Mouse (Mus musculus): ENCODE results near the gene Sbf2.
"Not testable (repeated sequence)": the region's sequence is repeated elsewhere in the genome, so short reads cannot be mapped to it uniquely, and the experiment has no call there.

Gene Sbf2

DNA sequence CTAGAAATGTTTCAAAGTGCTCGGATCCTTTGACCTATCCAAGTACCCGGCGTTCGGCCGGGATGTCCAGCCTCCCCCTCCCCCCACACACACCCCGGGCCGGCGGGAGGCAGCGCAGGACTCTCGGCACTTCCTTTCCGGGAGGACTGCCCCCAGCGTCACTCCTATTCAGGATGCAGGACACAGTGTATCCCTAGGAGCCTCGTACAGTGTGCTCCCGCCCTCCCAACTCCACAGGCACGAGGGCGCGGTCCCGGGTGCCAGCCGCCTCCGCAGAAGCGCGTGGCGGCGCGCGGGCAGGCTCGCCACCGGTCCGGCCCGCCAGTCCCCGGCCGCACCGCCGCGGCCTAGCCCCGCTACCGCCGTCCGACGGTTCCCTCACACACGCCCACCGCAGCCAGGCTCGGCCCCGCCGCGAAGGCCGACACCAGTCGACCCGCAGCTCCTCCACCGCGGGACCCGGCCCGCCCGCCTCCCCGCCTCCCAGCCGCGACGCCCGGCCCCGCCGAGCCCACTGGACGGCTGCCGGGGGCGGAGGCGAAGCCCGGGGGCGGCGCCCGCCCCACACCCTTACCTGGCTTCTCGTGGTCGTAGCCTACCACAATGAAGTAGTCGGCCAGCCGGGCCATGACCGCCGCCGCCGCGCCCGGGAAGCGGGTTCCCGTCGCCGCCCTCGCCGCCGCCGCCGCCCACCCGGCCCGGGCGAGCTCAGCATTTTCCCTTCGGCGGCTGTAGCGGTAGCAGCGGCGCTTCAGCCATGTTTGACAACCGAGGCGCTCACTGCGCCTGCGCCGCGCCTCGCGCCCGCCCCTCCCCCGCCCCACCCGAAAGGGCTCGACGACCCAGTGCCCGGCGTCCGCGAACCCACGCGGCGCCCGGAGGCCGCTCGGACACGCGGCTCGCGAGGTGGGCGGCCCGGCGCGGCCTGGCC lies at the start of gene Sbf2:
TSS of gene Sbf2 (minus strand) at position 790 of the 931 bp plus-strand sequence.
- peak; percentile 86 to 92 for DNase-seq

DNA sequence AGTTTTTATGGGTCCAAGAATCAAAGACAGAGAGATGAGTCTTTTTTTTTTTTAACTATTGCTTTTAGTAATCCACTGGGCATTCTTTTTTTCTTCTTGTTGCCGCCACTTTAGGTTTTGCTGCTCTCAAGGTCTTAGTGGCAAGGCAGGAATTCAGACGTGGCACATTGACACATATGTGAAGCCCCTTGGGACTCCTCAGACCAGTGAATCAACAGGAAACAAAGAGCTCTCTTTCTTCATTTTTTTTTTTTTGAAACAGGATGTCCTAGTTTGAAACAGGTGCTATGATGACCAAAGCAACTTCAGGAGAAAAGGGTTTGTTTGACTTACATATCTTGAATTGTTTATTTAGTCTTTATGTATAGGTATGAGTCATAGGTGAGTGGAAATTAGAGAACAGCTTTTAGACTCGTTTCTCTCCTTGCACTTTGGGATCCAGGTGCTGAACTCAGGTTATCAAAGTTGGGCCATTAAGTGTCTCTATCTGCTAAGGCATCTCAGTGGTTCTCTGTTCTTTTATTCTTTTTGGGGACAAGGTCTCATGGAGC lies 43.7 kb upstream of the Sbf2 start:
- no peak for DNase-seq

DNA sequence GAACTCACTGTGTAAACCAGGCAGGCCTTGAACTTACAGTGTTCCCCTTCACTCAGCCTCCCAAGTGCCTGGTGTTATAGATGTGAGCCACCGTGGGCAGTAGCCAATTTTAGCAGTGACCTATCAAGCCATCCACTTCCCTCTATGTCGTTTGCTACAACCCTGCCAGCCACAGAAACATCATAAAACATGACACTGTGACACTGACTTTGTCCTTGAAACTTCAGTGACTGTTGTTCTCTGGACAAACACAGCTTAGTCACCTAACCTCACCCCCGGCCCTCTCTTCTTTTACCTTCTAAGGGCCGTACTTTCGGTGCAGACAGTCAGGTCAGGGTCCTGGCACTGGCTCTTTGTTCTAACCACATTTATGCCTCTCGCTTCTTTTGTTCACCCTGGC lies 41.2 kb upstream of the Sbf2 start:
- DNase-seq: no peak

DNA sequence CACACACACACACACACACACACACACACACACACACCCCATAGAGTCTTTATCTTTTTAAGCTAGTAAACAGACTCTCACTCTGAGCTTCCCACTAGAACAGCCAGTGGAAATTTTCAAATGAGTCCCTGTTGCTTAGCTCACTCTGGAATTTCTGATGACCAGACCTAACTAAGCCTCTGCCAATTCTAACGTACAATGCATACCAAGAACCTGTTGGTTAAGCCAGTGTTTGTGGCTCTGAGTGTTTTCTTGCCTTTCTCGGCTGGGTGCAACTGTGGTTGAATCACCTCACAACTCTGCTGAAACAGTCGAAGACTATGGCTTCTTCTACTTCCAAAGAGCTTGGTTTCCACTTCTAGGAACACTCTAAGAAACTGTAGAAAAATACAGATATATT lies 40.5 kb upstream of the Sbf2 start:
- no peak for DNase-seq

DNA sequence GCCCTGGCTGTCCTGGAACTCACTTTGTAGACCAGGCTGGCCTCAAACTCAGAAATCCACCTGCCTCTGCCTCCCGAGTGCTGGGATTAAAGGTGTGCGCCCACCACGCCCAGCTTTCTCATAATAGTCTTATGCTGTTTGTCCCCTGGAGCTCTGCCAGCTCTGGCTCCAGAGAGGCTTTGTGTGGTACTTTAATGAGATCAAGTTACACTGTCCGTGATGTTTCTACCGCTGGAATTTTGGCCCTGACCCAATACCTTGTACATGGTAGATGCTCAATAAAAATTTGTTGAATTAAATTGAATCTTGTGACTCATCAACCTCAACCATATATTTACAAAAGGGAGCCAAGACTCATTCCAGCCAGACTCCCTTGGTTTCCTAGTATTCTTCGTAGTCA lies 36.4 kb upstream of the Sbf2 start:
- DNase-seq: peak in 1 of 2 experiments; percentile 37

DNA sequence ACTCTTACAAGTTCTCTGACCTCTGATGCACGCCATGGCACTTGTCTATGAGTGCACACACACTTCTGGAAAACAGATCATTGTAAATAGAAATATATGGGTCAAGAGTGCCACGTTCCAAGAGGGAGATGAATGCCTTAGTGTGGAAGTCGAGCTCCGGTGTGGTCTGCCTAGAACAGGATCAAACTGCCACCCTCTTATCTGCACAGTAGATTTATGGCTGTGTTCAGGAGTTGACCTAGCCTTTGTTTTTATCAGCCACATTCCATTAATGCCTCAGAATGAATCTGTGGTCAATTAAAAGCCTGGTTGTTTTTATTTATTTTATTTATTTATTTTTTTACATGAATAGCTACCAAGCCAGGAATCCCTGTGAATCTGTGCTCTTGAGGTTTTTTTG lies 35.8 kb upstream of the Sbf2 start:
- DNase-seq: no peak

DNA sequence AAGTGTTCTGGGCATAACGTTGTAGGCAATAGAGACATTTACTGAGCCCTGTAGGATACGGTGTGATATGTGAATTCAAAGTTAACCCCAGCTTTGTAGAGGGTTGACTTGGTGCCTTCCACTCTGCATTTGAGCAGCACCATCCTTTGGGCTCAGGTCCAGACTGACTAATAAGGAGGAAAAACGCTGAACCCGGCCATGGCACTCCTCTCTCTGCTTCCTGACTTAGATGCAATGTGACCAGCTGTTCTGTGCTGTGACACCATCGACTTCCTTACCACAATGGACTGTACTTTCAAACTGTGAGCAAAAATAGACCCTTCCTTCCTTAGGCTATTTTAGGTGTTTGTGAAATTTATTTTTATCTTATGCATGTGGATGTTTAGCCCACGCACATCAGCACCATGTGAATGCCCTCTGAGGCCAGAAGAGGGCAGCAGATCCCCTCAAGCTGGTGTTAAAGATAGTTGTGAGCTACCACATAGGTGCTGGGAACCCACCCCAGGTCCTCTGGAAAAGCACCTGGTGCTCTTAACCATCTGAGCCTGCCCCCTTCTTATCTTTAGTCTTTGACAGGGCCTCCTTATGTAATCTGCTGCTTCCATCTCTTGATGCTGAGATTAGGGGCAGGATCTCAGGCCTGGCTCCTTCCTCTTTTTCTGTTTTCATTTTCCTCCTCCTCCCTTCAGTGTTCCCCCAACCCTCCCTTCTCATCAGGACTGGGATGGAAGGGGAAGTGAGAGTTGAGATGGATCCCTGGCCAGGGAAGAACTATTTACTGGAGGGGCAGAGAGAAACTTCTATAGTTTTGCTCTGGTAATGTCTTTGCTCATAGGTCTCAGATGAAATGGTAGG lies 34.6 kb upstream of the Sbf2 start:
- DNase-seq: no peak

DNA sequence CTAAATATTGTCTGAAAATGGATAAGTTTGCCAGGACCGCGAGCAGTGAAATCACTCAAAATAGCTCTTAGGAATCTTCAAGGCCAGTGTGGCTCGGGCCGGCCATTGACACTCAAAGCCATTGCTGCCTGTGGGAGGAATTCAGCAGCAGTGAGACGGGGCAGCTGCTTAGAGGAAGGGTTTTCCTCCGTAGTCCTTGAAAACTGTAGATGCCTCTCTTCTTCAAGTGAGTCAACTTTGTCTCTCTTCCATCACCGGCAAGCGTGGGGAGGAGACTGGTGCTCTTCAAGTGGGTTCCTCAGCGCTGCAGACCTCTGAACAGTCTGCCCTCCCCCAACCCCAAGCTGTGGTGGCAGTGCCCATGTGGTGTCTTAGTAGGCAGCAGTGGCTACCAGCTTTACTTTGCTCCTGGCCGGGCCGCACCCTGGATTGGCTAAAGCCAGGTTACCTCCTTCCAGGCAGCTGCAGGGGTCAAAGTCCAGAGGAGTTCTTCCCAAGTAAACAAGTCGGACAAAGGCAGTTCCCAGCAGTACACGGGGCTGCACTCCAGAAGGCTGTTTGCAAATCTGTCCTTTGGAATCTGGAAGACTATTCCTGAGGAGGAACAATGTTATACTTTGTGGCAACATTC lies 33.8 kb upstream of the Sbf2 start:
- DNase-seq: no peak

DNA sequence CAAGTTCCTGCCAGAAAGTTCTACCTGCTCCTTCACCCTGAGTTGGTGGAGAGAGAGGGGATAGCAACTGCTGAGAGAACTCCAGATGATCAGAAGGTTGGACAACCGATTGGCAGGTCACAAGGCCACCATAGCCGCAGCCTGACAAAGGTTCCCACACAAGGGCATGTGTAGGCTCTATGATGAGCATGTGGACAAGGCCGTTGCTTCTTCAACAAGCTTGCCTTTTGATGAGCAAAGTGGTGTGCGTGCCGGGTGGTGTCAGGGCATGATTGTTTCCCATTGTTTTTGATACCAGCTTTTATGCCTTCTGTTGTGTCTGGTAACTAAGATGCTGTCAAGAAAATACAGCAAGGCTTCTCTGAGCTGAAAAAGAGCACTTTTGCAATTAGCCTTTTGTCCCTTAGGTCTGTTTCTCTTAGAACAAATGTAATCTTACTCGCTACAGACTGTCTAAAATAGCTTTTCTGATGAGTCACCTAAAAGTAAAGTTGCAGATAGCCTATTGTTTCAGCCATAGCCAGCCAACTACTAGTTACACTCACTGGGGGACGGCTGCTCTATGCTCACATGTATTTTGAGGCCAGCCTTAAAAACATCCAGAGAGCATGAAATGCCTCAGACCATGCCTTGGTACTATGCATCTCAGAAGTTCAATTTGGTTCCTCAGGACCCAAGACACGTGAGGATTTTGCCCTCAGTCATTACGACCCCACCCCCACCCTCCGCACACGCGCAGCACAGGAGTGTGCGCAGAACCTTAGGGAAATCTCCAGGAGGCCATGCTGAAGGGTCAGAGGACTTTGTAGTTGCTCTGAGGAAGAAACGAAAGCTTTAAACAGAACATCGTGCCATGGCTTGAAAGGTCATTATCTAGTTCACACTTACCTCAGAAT lies 33.1 kb upstream of the Sbf2 start:
- no peak for DNase-seq

DNA sequence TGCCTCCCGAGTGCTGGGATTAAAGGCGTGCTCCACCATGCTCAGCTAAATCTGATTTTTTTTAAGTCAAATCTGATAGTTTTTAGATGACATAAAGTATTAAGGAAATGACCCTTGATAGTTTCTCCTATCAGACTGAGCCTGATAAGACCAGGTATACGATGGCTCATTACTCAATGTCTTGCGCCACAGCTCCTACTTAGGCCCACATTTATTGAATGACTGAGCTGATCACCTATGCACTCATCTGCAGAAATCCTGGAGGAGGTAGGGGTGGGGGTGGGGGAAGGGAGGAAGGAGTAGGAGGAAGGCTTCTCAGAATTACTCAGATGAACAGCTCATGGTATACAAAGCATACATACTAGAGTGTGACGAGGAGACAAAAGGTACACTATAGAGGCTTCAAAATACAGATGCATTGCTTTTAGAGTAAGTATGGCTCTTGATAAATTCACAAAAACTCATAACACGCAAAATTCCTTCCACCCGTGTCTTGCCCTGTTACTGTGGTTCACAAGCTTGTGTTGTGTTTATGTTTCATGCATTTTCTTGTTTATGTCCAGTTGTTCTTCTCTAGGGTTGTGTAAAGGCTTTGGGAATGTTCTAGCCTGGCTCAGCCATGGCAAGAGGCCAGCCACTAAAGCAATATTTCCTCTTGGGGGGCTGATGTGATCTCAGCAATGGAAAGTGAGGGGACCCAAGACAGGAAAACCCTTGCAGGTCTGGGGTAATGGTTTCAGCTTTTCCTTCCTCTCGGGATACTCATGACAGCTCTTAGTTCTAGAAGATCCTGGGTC lies 32.1 kb upstream of the Sbf2 start:
- no peak for DNase-seq

DNA sequence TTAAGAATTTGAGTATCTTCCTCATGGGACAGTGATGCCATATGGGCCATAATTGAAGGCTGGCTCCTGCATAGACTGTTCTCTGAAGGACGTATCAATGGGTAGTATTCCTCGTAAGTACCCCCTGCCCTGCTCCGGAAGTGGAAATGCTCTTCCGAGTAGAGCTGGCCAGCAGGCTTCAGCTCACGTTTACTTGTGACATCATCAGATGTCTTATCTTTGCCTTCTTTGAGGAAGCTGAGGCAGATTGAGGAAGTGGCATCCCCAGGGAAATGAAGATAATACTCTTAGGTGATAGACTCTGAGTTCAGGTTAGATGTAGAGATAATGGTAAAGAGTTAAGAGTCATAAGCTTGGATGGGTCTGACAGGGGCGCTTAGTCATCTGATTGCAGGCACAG lies 31.1 kb upstream of the Sbf2 start:
- no peak for DNase-seq

DNA sequence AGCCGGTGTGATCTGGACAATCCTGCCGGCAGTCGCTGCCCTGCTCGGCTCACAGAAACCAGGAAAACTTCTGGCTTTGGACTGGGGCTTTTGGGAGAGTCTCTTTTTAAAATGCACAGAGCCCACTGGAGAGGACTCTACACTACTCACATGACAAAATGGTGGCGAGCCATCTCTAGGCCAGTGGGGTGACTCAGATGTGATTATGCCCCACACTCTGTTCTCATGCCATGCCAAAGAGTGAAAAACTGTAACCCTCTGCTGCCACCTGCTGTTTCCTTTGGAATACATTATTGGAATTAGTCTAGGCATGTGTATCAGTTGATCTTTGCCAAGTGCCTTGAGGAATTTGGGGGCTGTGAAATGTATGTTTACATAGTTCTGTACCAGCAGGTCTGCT lies 30.6 kb upstream of the Sbf2 start:
- DNase-seq: peak in 1 of 2 experiments; percentile 65

DNA sequence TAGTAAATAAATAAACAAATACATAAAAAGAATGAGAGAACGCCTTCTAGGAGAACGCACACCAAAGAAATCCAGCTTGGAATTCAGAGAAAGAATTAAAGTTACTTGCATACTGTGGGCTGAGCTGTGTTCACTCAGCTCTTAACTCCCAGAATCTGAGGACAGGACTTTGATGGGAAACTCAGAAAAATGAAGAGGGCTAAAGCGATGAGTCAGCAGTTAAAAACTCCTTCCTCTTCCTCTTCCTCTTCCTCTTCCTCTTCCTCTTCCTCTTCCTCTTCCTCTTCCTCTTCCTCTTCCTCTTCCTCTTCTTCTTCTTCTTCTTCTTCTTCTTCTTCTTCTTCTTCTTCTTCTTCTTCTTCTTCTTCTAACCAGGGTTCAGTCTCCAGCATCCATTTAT lies 25.2 kb upstream of the Sbf2 start:
- not testable (repeated sequence) for DNase-seq

DNA sequence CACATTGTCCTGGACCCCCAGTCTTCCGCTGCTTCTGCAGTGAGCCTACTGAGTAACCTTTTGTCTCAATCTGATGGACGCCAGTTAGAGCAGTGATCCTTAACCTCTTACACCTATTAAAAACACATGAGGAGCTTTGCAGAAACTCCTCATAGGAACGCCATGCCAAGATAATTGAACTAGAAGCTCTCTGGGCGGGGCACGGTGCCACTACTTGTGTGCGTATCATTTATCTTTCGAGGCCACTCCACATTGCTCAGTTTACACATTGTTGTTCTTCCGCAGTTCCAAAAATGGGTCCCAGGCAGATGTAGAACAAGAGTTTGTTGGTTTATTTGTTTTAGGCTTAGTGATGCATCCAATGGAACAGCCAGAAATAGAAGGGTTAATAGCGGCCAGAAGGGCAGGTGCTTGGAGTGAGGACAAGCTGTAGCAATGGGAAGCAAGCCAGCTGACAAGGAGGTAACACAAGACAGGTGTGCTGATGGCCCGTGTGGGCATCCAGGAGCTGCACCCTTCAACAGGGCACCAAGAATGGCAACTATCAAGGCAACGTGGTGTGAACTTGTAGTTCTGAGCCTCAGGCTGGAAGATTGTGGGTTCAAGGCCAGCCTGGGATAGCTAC lies 24.7 kb upstream of the Sbf2 start:
- no peak for DNase-seq

DNA sequence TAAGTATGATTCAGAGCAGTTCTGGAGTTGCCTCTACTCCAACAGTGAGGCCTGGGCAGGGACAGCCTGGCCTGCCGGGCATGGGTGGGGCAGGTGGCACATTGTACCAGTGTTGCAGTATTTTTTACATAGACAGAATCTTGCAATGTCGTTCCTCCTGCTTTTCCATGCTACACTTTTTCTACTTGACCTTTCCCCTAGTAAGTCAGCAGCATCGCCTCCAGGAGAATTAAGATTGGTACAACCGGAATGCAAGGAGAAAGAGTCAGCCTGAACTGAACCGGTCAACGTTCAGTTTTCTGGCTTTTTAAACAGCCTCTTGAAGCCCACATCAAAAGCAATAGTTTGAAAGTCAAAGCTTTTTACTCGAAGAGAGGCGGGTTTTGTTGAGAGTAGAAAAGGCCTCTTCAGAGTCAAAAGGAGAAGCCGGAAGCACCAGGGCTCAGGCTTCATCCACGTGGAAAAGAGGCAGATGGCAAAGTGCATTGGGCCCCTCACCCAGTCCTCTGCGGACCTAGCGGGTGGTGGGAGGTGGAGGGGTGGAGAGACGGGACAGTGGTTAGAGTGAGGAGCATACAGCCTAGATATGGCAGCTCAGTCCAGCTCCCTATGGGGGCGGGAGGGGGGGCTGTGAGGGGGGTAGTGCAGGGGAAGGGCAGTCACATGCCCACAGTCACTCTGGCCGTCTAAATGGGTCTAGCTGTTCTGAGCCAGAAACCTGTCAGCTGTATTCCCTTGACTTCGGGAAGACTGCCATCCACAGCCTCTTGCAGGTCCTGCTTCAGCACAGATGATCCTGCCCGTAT lies 23.8 kb upstream of the Sbf2 start:
- DNase-seq: no peak

DNA sequence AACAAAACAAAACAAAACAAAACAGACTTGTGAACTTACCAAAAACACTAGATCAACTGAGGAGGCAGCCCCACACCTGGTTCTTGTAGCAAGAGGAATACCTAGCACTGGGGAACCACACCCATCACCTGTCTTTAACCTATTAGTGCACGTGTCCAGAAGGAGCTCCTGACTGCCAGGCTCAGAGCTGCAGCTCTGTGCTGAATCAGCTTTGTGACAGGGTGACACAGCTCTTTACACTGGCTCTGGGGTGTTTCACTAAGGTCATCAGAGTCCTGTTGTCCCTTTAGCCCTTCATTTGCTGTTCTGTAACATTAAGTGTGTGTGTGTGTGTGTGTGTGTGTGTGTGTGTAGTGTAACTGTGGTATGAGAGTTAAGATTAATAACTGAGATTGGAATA lies 21.8 kb upstream of the Sbf2 start:
- DNase-seq: no peak

DNA sequence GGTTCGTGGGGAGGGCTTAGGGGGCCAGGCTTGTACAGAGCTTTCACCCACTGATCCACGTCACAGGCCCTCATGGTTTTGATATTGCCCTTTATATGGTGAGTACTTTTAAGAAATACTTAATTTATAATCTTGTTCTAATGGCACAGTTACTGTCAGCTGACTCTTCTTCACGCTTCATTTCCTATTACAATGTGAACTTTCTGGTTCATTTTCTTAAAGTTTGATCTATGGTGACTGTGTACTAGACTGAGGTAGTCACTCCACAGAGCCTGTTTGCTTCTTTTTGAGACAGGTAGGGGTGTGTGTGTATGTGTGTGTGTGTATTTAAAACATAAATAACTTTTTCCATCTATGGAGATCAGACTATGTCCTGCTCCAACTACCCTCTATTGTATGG lies 21.2 kb upstream of the Sbf2 start:
- no peak for DNase-seq

DNA sequence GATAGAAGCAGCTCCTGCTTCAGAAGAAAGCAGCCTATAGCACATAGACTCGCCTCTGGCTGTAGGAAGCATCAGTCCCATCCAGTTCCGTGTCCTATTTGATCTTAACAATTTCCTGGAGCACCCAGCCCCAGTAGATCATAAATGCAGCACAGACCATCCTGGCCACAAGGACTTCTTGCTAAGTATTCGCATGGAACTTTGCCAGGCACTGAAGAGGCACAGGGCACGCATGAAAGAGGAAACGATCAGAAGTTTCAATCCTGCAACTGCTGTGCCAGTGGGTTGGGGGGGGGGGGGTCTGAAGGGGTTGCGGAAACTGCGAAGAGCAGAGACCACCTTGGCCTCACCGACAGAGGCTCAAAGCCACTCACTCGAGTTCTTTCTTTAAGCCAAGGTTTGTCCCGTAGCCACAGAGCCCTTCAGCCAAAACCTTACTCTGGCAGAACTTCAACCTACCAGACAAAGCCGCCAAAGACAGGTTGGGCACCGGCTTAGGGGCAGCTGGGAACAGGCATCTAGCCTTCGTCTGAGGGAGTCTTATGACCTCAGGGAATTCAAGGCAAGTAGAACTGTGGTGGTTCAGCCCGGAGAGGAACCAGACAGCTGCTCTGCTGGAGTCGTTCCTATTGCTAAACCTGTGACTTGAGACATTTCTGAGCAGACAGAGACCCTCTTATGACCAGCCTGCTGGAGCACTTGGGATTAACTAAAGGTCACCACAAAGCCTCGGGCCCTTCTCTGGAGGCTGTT lies 16.6 kb upstream of the Sbf2 start:
- DNase-seq: no peak
